Mouse (Mus musculus) MEL (cell line): Measurements from ENCODE around the gene Gdf11. TPM values are rescaled to one million over a fixed set of nuclear protein-coding genes. Genes with fewer than 3 reads are reported as not detected.

Experiments
- DNase-seq: peaks from one replicate; pipeline ENCODE4 v3.0.0; 2011; ENCODE audit warnings: low read depth, low spot score
- H3K27ac ChIP-seq: 2 replicates; pipeline ENCODE4 v1.5.1; 2012; ENCODE audit warnings: low read depth, mild to moderate bottlenecking, control low read depth, low read length, moderate library complexity; ENCODE audit not compliant: control insufficient read depth
- H3K27me3 ChIP-seq, 2 experiments: fragments of 150-350 bp in 1 of 2; sonication (generic) in 1 of 2; 2 replicates each; pipeline ENCODE4 v1.6.1; 2012; ENCODE audit warnings: low read length in 2 of 2, mild to moderate bottlenecking in 2 of 2, improper control_type of control experiment in 1 of 2, moderate library complexity in 1 of 2; ENCODE audit not compliant: insufficient read depth in 2 of 2, control insufficient read depth in 1 of 2
- H3K36me3 ChIP-seq, 2 experiments: 2 replicates each; pipeline ENCODE4 v1.6.1; 2012 to 2014; ENCODE audit warnings: low read length in 2 of 2, improper control_type of control experiment in 1 of 2, inconsistent platforms in 1 of 2, mild to moderate bottlenecking in 1 of 2; ENCODE audit not compliant: insufficient read depth in 2 of 2, control insufficient read depth in 1 of 2
- H3K4me1 ChIP-seq, 2 experiments: fragments of 150-350 bp in 1 of 2; sonication (generic) in 1 of 2; 2 replicates each; pipeline ENCODE4 v1.6.1; 2012; ENCODE audit warnings: low read length in 2 of 2, improper control_type of control experiment in 1 of 2, mild to moderate bottlenecking in 1 of 2; ENCODE audit not compliant: insufficient read depth in 2 of 2, control insufficient read depth in 1 of 2
- H3K4me3 ChIP-seq, 2 experiments: fragments of 150-350 bp in 1 of 2; sonication (generic) in 1 of 2; 2 replicates each; pipeline ENCODE4 v1.5.1; 2012; ENCODE audit warnings: low read depth in 2 of 2, low read length in 2 of 2, mild to moderate bottlenecking in 2 of 2, moderate library complexity in 2 of 2, control low read depth in 1 of 2, improper control_type of control experiment in 1 of 2; ENCODE audit not compliant: control insufficient read depth in 1 of 2, insufficient read depth in 1 of 2
- H3K79me2 ChIP-seq: 2 replicates; pipeline ENCODE4 v1.6.1; 2012; ENCODE audit warnings: mild to moderate bottlenecking, low read length, moderate library complexity; ENCODE audit not compliant: control insufficient read depth, poor library complexity, insufficient read depth
- H3K9ac ChIP-seq: 2 replicates; pipeline ENCODE4 v1.6.1; 2012; ENCODE audit warnings: low read depth, mild to moderate bottlenecking, control low read depth, low read length, moderate library complexity; ENCODE audit not compliant: control insufficient read depth, poor library complexity, severe bottlenecking
- H3K9me3 ChIP-seq: fragments of 150-350 bp; sonication (generic); replicated peaks from 2 replicates; pipeline ENCODE4 v1.6.1; 2012; ENCODE audit warnings: mild to moderate bottlenecking, low read length, improper control_type of control experiment, moderate library complexity; ENCODE audit not compliant: insufficient read depth
- BHLHE40 ChIP-seq: IDR thresholded peaks from 2 replicates; pipeline ENCODE4 v1.6.1; 2012; ENCODE audit warnings: low read depth, mild to moderate bottlenecking, inconsistent platforms, low read length, improper control_type of control experiment, borderline replicate concordance
- CHD1 ChIP-seq: IDR thresholded peaks from 2 replicates; pipeline ENCODE4 v1.6.1; 2012; ENCODE audit warnings: low read depth, mild to moderate bottlenecking, inconsistent platforms, low read length, improper control_type of control experiment
- CHD2 ChIP-seq: IDR thresholded peaks from 2 replicates; pipeline ENCODE4 v1.6.1; 2011; ENCODE audit warnings: low read length, improper control_type of control experiment
- CTCF ChIP-seq, 3 experiments: IDR thresholded peaks in 2 of 3; conservative IDR thresholded peaks in 1 of 3; 2 replicates each; pipeline ENCODE4 v1.5.1; 2011 to 2012; ENCODE audit warnings: low read length in 3 of 3, low read depth in 2 of 3, mild to moderate bottlenecking in 2 of 3, improper control_type of control experiment in 1 of 3, inconsistent platforms in 1 of 3, mixed read lengths in 1 of 3, moderate library complexity in 1 of 3; ENCODE audit not compliant: control insufficient read depth in 1 of 3, insufficient read depth in 1 of 3, poor library complexity in 1 of 3, severe bottlenecking in 1 of 3
- E2F4 ChIP-seq: IDR thresholded peaks from 2 replicates; pipeline ENCODE4 v1.6.1; 2011; ENCODE audit warnings: low read depth, low read length, improper control_type of control experiment, borderline replicate concordance
- ELF1 ChIP-seq: IDR thresholded peaks from 2 replicates; pipeline ENCODE4 v1.6.1; 2014; ENCODE audit warnings: low read depth, mild to moderate bottlenecking, inconsistent platforms, low read length, improper control_type of control experiment, moderate library complexity
- EP300 ChIP-seq, 2 experiments: IDR thresholded peaks; 2 replicates each; pipeline ENCODE4 v1.6.1; 2011; ENCODE audit warnings: improper control_type of control experiment in 2 of 2, low read length in 2 of 2, low read depth in 1 of 2, mild to moderate bottlenecking in 1 of 2
- ETS1 ChIP-seq: IDR thresholded peaks from 2 replicates; pipeline ENCODE4 v1.6.1; 2012; ENCODE audit warnings: low read depth, mild to moderate bottlenecking, inconsistent platforms, low read length, improper control_type of control experiment, moderate library complexity
- GABPA ChIP-seq: IDR thresholded peaks from 2 replicates; pipeline ENCODE4 v1.6.1; 2012; ENCODE audit warnings: low read depth, mild to moderate bottlenecking, inconsistent platforms, low read length, improper control_type of control experiment, moderate library complexity
- GATA1 ChIP-seq: IDR thresholded peaks from 2 replicates; pipeline ENCODE4 v1.6.1; 2011; ENCODE audit warnings: low read depth, low read length, improper control_type of control experiment
- HCFC1 ChIP-seq: IDR thresholded peaks from 2 replicates; pipeline ENCODE4 v1.6.1; 2012; ENCODE audit warnings: low read depth, mild to moderate bottlenecking, inconsistent platforms, low read length, improper control_type of control experiment, moderate library complexity
- JUND ChIP-seq: IDR thresholded peaks from 2 replicates; pipeline ENCODE4 v1.6.1; 2011; ENCODE audit warnings: low read depth, mild to moderate bottlenecking, improper control_type of control experiment, low read length
- KAT2A ChIP-seq: conservative IDR thresholded peaks from 2 replicates; pipeline ENCODE4 v1.6.1; 2012; ENCODE audit warnings: low read depth, low read length, improper control_type of control experiment, inconsistent platforms
- MAFK ChIP-seq: IDR thresholded peaks from 2 replicates; pipeline ENCODE4 v1.6.1; 2011; ENCODE audit warnings: low read depth, mild to moderate bottlenecking, low read length, improper control_type of control experiment, borderline replicate concordance
- MAX ChIP-seq: IDR thresholded peaks from 2 replicates; pipeline ENCODE4 v1.6.1; 2011; ENCODE audit warnings: low read length, improper control_type of control experiment
- MAZ ChIP-seq: IDR thresholded peaks from 2 replicates; pipeline ENCODE4 v1.6.1; 2012; ENCODE audit warnings: low read depth, mild to moderate bottlenecking, inconsistent platforms, low read length, improper control_type of control experiment
- MEF2A ChIP-seq: IDR thresholded peaks from 2 replicates; pipeline ENCODE4 v1.6.1; 2014; ENCODE audit warnings: low read depth, mild to moderate bottlenecking, inconsistent platforms, low read length, improper control_type of control experiment; ENCODE audit not compliant: poor library complexity, insufficient replicate concordance, severe bottlenecking; ENCODE audit errors: extremely low read depth
- MXI1 ChIP-seq: IDR thresholded peaks from 2 replicates; pipeline ENCODE4 v1.6.1; 2011; ENCODE audit warnings: mild to moderate bottlenecking, low read depth, low read length, improper control_type of control experiment
- MYB ChIP-seq: IDR thresholded peaks from 2 replicates; pipeline ENCODE4 v1.6.1; 2011; ENCODE audit warnings: mild to moderate bottlenecking, low read depth, low read length, improper control_type of control experiment
- MYC ChIP-seq: IDR thresholded peaks from 2 replicates; pipeline ENCODE4 v1.6.1; 2011; ENCODE audit warnings: low read depth, mild to moderate bottlenecking, low read length, improper control_type of control experiment, moderate library complexity
- NELFE ChIP-seq: IDR thresholded peaks from 2 replicates; pipeline ENCODE4 v1.6.1; 2011; ENCODE audit warnings: low read depth, low read length, improper control_type of control experiment
- NRF1 ChIP-seq: IDR thresholded peaks from 2 replicates; pipeline ENCODE4 v1.6.1; 2014; ENCODE audit warnings: low read depth, mild to moderate bottlenecking, inconsistent platforms, low read length, improper control_type of control experiment, moderate library complexity; ENCODE audit not compliant: poor library complexity, insufficient read depth, severe bottlenecking
- POLR2A ChIP-seq, 2 experiments: IDR thresholded peaks; 2 replicates each; pipeline ENCODE4 v1.6.1; 2011 to 2012; ENCODE audit warnings: low read length in 2 of 2, mild to moderate bottlenecking in 2 of 2, control low read depth in 1 of 2, improper control_type of control experiment in 1 of 2, low read depth in 1 of 2, moderate library complexity in 1 of 2; ENCODE audit not compliant: control insufficient read depth in 1 of 2, insufficient read depth in 1 of 2, poor library complexity in 1 of 2
- POLR2AphosphoS2 ChIP-seq: IDR thresholded peaks from 2 replicates; pipeline ENCODE4 v1.6.1; 2011; ENCODE audit warnings: low read length, improper control_type of control experiment
- POLR2AphosphoS5 ChIP-seq: IDR thresholded peaks from 2 replicates; pipeline ENCODE4 v1.6.1; 2012; ENCODE audit warnings: low read depth, borderline replicate concordance, mild to moderate bottlenecking, inconsistent platforms, low read length, moderate library complexity, mixed read lengths
- RAD21 ChIP-seq: IDR thresholded peaks from 2 replicates; pipeline ENCODE4 v1.6.1; 2011; ENCODE audit warnings: mild to moderate bottlenecking, low read depth, low read length, improper control_type of control experiment
- SIN3A ChIP-seq: IDR thresholded peaks from 2 replicates; pipeline ENCODE4 v1.6.1; 2012; ENCODE audit warnings: low read length, improper control_type of control experiment, inconsistent platforms
- SMC3 ChIP-seq: IDR thresholded peaks from 2 replicates; pipeline ENCODE4 v1.6.1; 2011; ENCODE audit warnings: low read depth, low read length, improper control_type of control experiment
- TAL1 ChIP-seq: IDR thresholded peaks from 2 replicates; pipeline ENCODE4 v1.6.1; 2012; ENCODE audit warnings: mild to moderate bottlenecking, inconsistent platforms, low read length, moderate library complexity, mixed read lengths
- TBP ChIP-seq: IDR thresholded peaks from 2 replicates; pipeline ENCODE4 v1.8.0; 2011; ENCODE audit warnings: low read depth, low read length, improper control_type of control experiment
- TCF12 ChIP-seq: IDR thresholded peaks from 2 replicates; pipeline ENCODE4 v1.6.1; 2014; ENCODE audit warnings: low read depth, mild to moderate bottlenecking, inconsistent platforms, low read length, improper control_type of control experiment, moderate library complexity
- UBTF ChIP-seq: IDR thresholded peaks from 2 replicates; pipeline ENCODE4 v1.6.1; 2012; ENCODE audit warnings: low read depth, mild to moderate bottlenecking, inconsistent platforms, low read length, improper control_type of control experiment, moderate library complexity, borderline replicate concordance; ENCODE audit not compliant: insufficient read depth
- USF1 ChIP-seq: IDR thresholded peaks from 2 replicates; pipeline ENCODE4 v1.6.1; 2014; ENCODE audit warnings: low read depth, mild to moderate bottlenecking, inconsistent platforms, low read length, improper control_type of control experiment, moderate library complexity
- USF2 ChIP-seq, 2 experiments: IDR thresholded peaks; 2 replicates each; pipeline ENCODE4 v1.6.1; 2011 to 2012; ENCODE audit warnings: improper control_type of control experiment in 2 of 2, low read length in 2 of 2, borderline replicate concordance in 1 of 2, inconsistent platforms in 1 of 2, low read depth in 1 of 2, mild to moderate bottlenecking in 1 of 2; ENCODE audit not compliant: insufficient read depth in 1 of 2
- ZC3H11A ChIP-seq: IDR thresholded peaks from 2 replicates; pipeline ENCODE4 v1.6.1; 2012; ENCODE audit warnings: low read depth, mild to moderate bottlenecking, inconsistent platforms, low read length, improper control_type of control experiment
- ZKSCAN1 ChIP-seq: IDR thresholded peaks from 2 replicates; pipeline ENCODE4 v1.6.1; 2012; ENCODE audit warnings: low read depth, mild to moderate bottlenecking, inconsistent platforms, low read length, improper control_type of control experiment, moderate library complexity
- ZMIZ1 ChIP-seq: IDR thresholded peaks from 2 replicates; pipeline ENCODE4 v1.6.1; 2012; ENCODE audit warnings: low read depth, mild to moderate bottlenecking, inconsistent platforms, low read length, improper control_type of control experiment, moderate library complexity
- ZNF384 ChIP-seq: IDR thresholded peaks from 2 replicates; pipeline ENCODE4 v1.6.1; 2012; ENCODE audit warnings: low read depth, mild to moderate bottlenecking, inconsistent platforms, low read length, improper control_type of control experiment
- polyA plus RNA-seq, 2 experiments: library from polyadenylated mRNA; stranded (reverse) in 1 of 2; unstranded in 1 of 2; fragments of >175 nt in 1 of 2; fragments of >200 nt in 1 of 2; gene quantifications; 2 replicates each; pipeline versions ENCODE4 v1.2.1 to v1.2.4; 2012; ENCODE audit warnings: low replicate concordance in 2 of 2, low read depth in 1 of 2; ENCODE audit not compliant: insufficient read length in 2 of 2, insufficient read depth in 1 of 2, missing spikeins in 1 of 2
- total RNA-seq: library from RNA; depleted of rRNA; stranded (reverse); fragments of 300-350 nt; gene quantifications from 2 replicates; pipeline ENCODE4 v1.2.3, GENCODE M21; 2012

The Gdf11 gene
- total and polyA plus RNA-seq, 3 experiments: 2.3 to 2.8 TPM; not detected in 1

GRCm38 (mm10) chr10:128895437-128895836, 3.9 kb upstream of the Gdf11 start:
- peaks cover under 1% of the 10 kb centered on the region; the same call in 1 of the 2 replicates for H3K79me2 ChIP-seq
- peaks cover 0 to 9% of the 10 kb centered on the region in 2 experiments; a peak in 2 of 4 replicates for H3K4me1 ChIP-seq
- H3K36me3 ChIP-seq: peaks cover 0 to 4% of the 10 kb centered on the region in 2 experiments; a peak in 2 of 4 replicates
- peak; percentile 93 for DNase-seq
- H3K4me3 ChIP-seq: peak overlapping the region; percentile 41 to 57
- H3K27me3 ChIP-seq: no peaks in the 10 kb centered on the region
- H3K9ac ChIP-seq: peak overlapping the region; percentile 20
- H3K27ac ChIP-seq: no peak overlapping the region
- H3K9me3 ChIP-seq: no peaks in the 10 kb centered on the region
- TF ChIP-seq HCFC1 (no peak), CTCF (IDR thresholded peaks at IDR 0.05 in 2 of 3, conservative IDR thresholded peaks at IDR 0.05 in 1 of 3; ENCODE audit: control insufficient read depth in 1 of 3, insufficient read depth in 1 of 3, low read depth in 2 of 3, low read length in 3 of 3, poor library complexity in 1 of 3, severe bottlenecking in 1 of 3) (peak; percentile 38 to 94 (median 78); a peak in 5 of 6 replicates), MYB (no peak), MAZ (no peak), E2F4 (no peak), TAL1 (no peak), GATA1 (peak; percentile 59), TBP (no peak), UBTF (no peak), MYC (no peak), EP300 (IDR thresholded peaks at IDR 0.05; ENCODE audit: low read depth in 1 of 2, low read length in 2 of 2) (no peak), POLR2AphosphoS2 (no peak), NRF1 (no peak), NELFE (no peak), ZMIZ1 (no peak), JUND (0 out of 2 replicates have a peak, but pooled peaks have one; percentile 35), MAFK (no peak), MAX (no peak), ZNF384 (peak; percentile 52; the same call in 1 of the 2 replicates), TCF12 (no peak), RAD21 (peak; percentile 98), BHLHE40 (no peak), POLR2AphosphoS5 (no peak), ZKSCAN1 (no peak), USF1 (no peak), POLR2A (IDR thresholded peaks at IDR 0.05; ENCODE audit: control insufficient read depth in 1 of 2, insufficient read depth in 1 of 2, low read depth in 1 of 2, low read length in 2 of 2, poor library complexity in 1 of 2) (no peak), ELF1 (0 out of 2 replicates have a peak, but pooled peaks have one; percentile 26), MXI1 (no peak), MEF2A (no peak), ETS1 (no peak), USF2 (IDR thresholded peaks at IDR 0.05; ENCODE audit: borderline replicate concordance in 1 of 2, insufficient read depth in 1 of 2, low read depth in 1 of 2, low read length in 2 of 2) (no peak), CHD1 (no peak), CHD2 (no peak), SMC3 (peak; percentile 90), KAT2A (no peak), SIN3A (peak; percentile 78), GABPA (no peak), ZC3H11A (peak; percentile 90)
